In the genomic region with DNA sequence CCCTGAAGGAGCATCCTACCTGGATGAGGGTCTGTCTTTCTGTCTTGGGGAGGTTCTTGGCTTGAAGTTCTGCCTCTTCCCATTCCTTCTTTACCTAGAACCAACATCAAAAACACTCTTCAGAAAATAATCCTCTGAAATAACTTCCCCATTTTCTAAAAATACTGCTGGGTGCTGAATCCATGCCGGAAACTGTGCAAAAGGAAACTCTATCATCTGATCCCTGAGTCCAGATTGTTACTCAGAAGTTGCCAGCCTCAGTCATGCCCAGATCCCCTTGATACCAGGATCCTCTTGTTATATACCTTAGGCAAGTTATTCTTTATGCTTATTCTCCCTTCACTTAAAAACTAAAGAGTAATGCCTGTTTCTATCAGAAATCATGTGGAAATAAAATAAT, we compare ENCODE assay signal across 35 mouse cellular contexts. TPM values are rescaled to one million over a fixed set of nuclear protein-coding genes. Genes with fewer than 3 reads are reported as not detected.
DNase-seq lines count a peak whose midpoint lies in the region; ATAC-seq and TF ChIP-seq lines count a peak whose summit lies in the region.
"Had no signal": no experiment of that assay in that cellular context is flagged by ENCODE, and none has a peak within 500 bp of the region (broad histone marks: within the 10 kb centered on the region; RNA-seq: fewer than 3 reads in every experiment).

No protein-coding gene starts in this region.

- TF ChIP-seq POLR2A in bone marrow macrophage, adult 2 months (IDR thresholded peaks at IDR 0.05; ENCODE audit: borderline replicate concordance, low read depth, low read length) = no peak

- TF ChIP-seq CTCF in liver, postnatal 0 days (IDR thresholded peaks at IDR 0.05; ENCODE audit: low read depth) = no peak
- no peak for TF ChIP-seq CTCF in bone marrow macrophage, adult 2 months (IDR thresholded peaks at IDR 0.05; ENCODE audit: low read depth, low read length)

- H3K36me3 ChIP-seq in liver, postnatal 0 days (replicated peaks; ENCODE audit: insufficient read depth, low read length) = peaks cover 58% of the 10 kb centered on the region
- peaks cover 19% of the 10 kb centered on the region for H3K36me3 ChIP-seq in macrophage (ENCODE audit: inconsistent target)

- DNase-seq in liver, postnatal 0 days = no peak
- DNase-seq in liver = no peak
- no peak for DNase-seq in adrenal gland, adult 8-10 months
- no peak for DNase-seq in kidney, postnatal 4 days
- DNase-seq: adrenal gland, adult 2 months; cerebellum, adult 11-12 months; cerebellum, postnatal 14 days; forebrain, postnatal 0 days; gastrocnemius, postnatal 14 days; heart, postnatal 10 days; kidney, adult 18-20 months; kidney, postnatal 25 days; layer of hippocampus, postnatal 36 days; left cerebral cortex, postnatal 4 days; liver, embryonic 13.5 days; lung, adult 2 months; lung, postnatal 14 days; midbrain, embryonic 14.5 days; retina, postnatal 1 day; right cerebral cortex, postnatal 25 days; spleen, adult 18-20 months; thymus, adult 18-20 months; thymus, postnatal 25 days had no signal

- no peak overlapping the region for H3K4me3 ChIP-seq in liver, postnatal 0 days (ENCODE audit: low read depth, low read length)
- H3K4me3 ChIP-seq in bone marrow macrophage, adult 2 months (ENCODE audit: insufficient read depth, low read length) = peak overlapping the region; percentile 19; the same call in 1 of the 2 replicates
- no peak overlapping the region for H3K4me3 ChIP-seq in macrophage (ENCODE audit: inconsistent target)
- H3K4me3 ChIP-seq: embryonic facial prominence, embryonic 10.5 days; embryonic facial prominence, embryonic 15.5 days; forebrain, embryonic 12.5 days; heart, embryonic 13.5 days; kidney, embryonic 15.5 days; liver, embryonic 13.5 days; megakaryocyte, embryonic 14.5 days; neural tube, embryonic 15.5 days had no signal

- H3K4me2 ChIP-seq in liver, postnatal 0 days (ENCODE audit: low read depth, low read length) = no peak overlapping the region
- H3K4me2 ChIP-seq: embryonic facial prominence, embryonic 15.5 days; forebrain, embryonic 12.5 days; heart, embryonic 13.5 days; kidney, embryonic 15.5 days; liver, embryonic 13.5 days; neural tube, embryonic 15.5 days had no signal

- 31% methylated on average over 1 of the region's 1 CpGs for WGBS in liver, postnatal 0 days (ENCODE audit: insufficient replicate concordance)
- 0% methylated on average over 1 of the region's 1 CpGs for WGBS in macrophage (ENCODE audit: missing documents)

- TF ChIP-seq EP300 in liver, postnatal 0 days (IDR thresholded peaks at IDR 0.05; ENCODE audit: low read depth) = no peak

- H3K9ac ChIP-seq in liver, postnatal 0 days (replicated peaks) = no peak overlapping the region
- H3K9ac ChIP-seq: embryonic facial prominence, embryonic 15.5 days; forebrain, embryonic 12.5 days; forebrain, postnatal 0 days; heart, embryonic 13.5 days; kidney, embryonic 15.5 days; liver, embryonic 13.5 days; neural tube, embryonic 15.5 days had no signal

- no peaks in the 10 kb centered on the region for H3K27me3 ChIP-seq in liver, postnatal 0 days (ENCODE audit: insufficient read depth, low read length)
- H3K27me3 ChIP-seq: embryonic facial prominence, embryonic 15.5 days; forebrain, embryonic 12.5 days; heart, embryonic 13.5 days; kidney, embryonic 15.5 days; liver, embryonic 13.5 days; neural tube, embryonic 15.5 days had no signal

- H3K4me1 ChIP-seq in liver, postnatal 0 days (ENCODE audit: insufficient read depth) = no peaks in the 10 kb centered on the region
- peaks cover 67% of the 10 kb centered on the region for H3K4me1 ChIP-seq in bone marrow macrophage, adult 2 months (ENCODE audit: control insufficient read depth, insufficient read depth, low read length)
- H3K4me1 ChIP-seq: embryonic facial prominence, embryonic 10.5 days; embryonic facial prominence, embryonic 15.5 days; forebrain, embryonic 12.5 days; kidney, embryonic 15.5 days; liver, embryonic 13.5 days; neural tube, embryonic 15.5 days had no signal

- no peak for ATAC-seq in liver, postnatal 0 days
- ATAC-seq in activated CD4-positive, CD25-positive, alpha-beta regulatory T cell, adult 4 months = no peak
- ATAC-seq: forebrain, postnatal 0 days; hindbrain, embryonic 16.5 days had no signal

- peaks cover 55% of the 10 kb centered on the region for H3K79me2 ChIP-seq in macrophage (ENCODE audit: inconsistent target)

- peak overlapping the region; percentile 44; the same call in 1 of the 2 replicates for H3K27ac ChIP-seq in liver, postnatal 0 days (ENCODE audit: low read depth)
- H3K27ac ChIP-seq in bone marrow macrophage, adult 2 months (ENCODE audit: insufficient read depth, low read depth, low read length) = peak overlapping the region; percentile 100
- H3K27ac ChIP-seq in macrophage = peak overlapping the region; percentile 99
- H3K27ac ChIP-seq: embryonic facial prominence, embryonic 10.5 days; embryonic facial prominence, embryonic 15.5 days; forebrain, embryonic 12.5 days; heart, embryonic 13.5 days; kidney, embryonic 15.5 days; liver, embryonic 13.5 days; neural tube, embryonic 15.5 days had no signal

- H3K9me3 ChIP-seq in liver, postnatal 0 days (ENCODE audit: low read length) = no peaks in the 10 kb centered on the region
- H3K9me3 ChIP-seq: embryonic facial prominence, embryonic 10.5 days; embryonic facial prominence, embryonic 15.5 days; forebrain, embryonic 12.5 days; G1E; heart, embryonic 13.5 days; kidney, embryonic 15.5 days; liver, embryonic 13.5 days; megakaryocyte, embryonic 14.5 days; neural tube, embryonic 15.5 days had no signal

RNA-seq across cellular contexts. Expression of a gene that starts 31.7 kb away (rescaled TPM):
- polyA plus RNA-seq in liver, postnatal 0 days (2015; fragmentation: Nextera tagmentation; extraction: Ambion mirVana) = 0.69 and 0.99 TPM in 2 replicates
- polyA plus RNA-seq in bone marrow macrophage, adult 2 months (2012; ENCODE audit: insufficient read depth, insufficient read length, missing spikeins) = 0.64 and 1.4 TPM in 2 replicates
- 1 to 10 TPM; 1.1 to 6.3 (median 2.7) TPM for total RNA-seq in macrophage (2018; cell fraction: chromatin; rRNA removed)
- total RNA-seq in macrophage (2018; cell fraction: cytosol; rRNA removed) = 1 to 10 TPM; 1.8 to 6.9 (median 3.5) TPM
- 10 to 100 TPM in 1 of 26 experiments, 1 to 10 TPM in 25; 2.8 to 10.1 (median 4.9) TPM for total RNA-seq in macrophage (2018; cell fraction: nucleus; rRNA removed)
- polyA plus RNA-seq in macrophage (2018) = 2.1 to 4.9 TPM (median 3.5 TPM) in 3 replicates
- total RNA-seq in adrenal gland, adult 8-10 months (2022) = 1 to 10 TPM in 1 of 4 experiments, under 1 TPM in 3; 0.65 to 1.1 (median 0.84) TPM
- 1 to 10 TPM; 3.9 to 7.7 TPM for polyA plus RNA-seq in activated CD4-positive, CD25-positive, alpha-beta regulatory T cell, adult 4 months (2017; shearing (Covaris generic))
- polyA plus RNA-seq: G1E had no signal

RNA-seq across cellular contexts. Expression of a gene that starts 48.3 kb away (rescaled TPM):
- 167 and 178 TPM in 2 replicates for polyA plus RNA-seq in liver, postnatal 0 days (2015; fragmentation: Nextera tagmentation; extraction: Ambion mirVana)
- 392 and 427 TPM in 2 replicates for polyA plus RNA-seq in bone marrow macrophage, adult 2 months (2012; ENCODE audit: insufficient read depth, insufficient read length, missing spikeins)
- 100 to 1,000 TPM; 101 to 757 (median 226) TPM for total RNA-seq in macrophage (2018; cell fraction: chromatin; rRNA removed)
- 1,000 to 10,000 TPM in 1 of 26 experiments, 100 to 1,000 TPM in 25; 168 to 1,050 (median 432) TPM for total RNA-seq in macrophage (2018; cell fraction: cytosol; rRNA removed)
- total RNA-seq in macrophage (2018; cell fraction: nucleus; rRNA removed) = 1,000 to 10,000 TPM in 5 of 26 experiments, 100 to 1,000 TPM in 21; 283 to 1,667 (median 734) TPM
- polyA plus RNA-seq in macrophage (2018) = 523 to 1,267 TPM (median 707 TPM) in 3 replicates
- total RNA-seq in adrenal gland, adult 8-10 months (2022) = 100 to 1,000 TPM; 633 to 794 (median 714) TPM
- polyA plus RNA-seq in activated CD4-positive, CD25-positive, alpha-beta regulatory T cell, adult 4 months (2017; shearing (Covaris generic)) = 10 to 100 TPM; 66.4 to 72.8 TPM

Comparison
In these comparisons a context has a peak if more than half of its experiments do, and no peak if none do; other contexts are left out.
1. H3K27ac ChIP-seq: peak in every context shown above with its lines; median percentile 100 in bone marrow macrophage, adult 2 months; 99 in macrophage; 44 in liver, postnatal 0 days.